Mouse (Mus musculus) heart, postnatal 14 days (tissue): Measurements from ENCODE around the gene Med13l. TPM values are rescaled to one million over a fixed set of nuclear protein-coding genes. Genes with fewer than 3 reads are reported as not detected.

Experiments used
- DNase-seq, 2 experiments: peaks; one replicate each; pipeline ENCODE4 v3.0.0; 2021 to 2022
- intact Hi-C: fragments of 180-260 bp; cut with DNase I; formaldehyde crosslinking; loops from one replicate; pipeline ENCODE4 v1.15.1; 2025
- total RNA-seq, 2 experiments: library from RNA; stranded (reverse); gene quantifications; 2 replicates each; pipeline ENCODE4 v1.2.3; 2021

Med13l gene
- total RNA-seq, 2 experiments from 2014 or later: 33.0 to 34.8 TPM

DNA sequence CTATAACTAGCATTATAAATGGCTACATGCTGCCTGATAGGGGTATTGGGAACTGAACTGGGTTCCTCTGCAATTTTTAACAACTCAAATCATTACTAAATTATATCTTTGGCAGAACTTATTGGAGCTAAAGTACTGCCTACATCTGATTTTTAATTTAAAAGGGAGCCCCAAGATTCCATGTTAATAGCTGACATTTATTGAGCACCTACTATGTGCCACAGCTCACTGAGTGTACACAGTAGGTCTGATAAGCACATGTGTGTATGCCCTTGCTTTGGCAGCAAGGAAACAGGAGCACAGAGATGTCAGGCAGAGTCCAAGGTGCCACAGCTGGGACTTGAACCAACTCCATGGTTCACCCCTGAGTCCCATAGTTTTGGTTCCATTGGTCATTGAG, 7.2 kb upstream of the Med13l start:
- intact Hi-C loops: no loop called here
- no peak for DNase-seq

- intact Hi-C loops: no loop called here
- DNase-seq: no peak
Observed at GRCm38 (mm10) chr5:118555305-118555704, 5.2 kb upstream of the Med13l start.

GRCm38 (mm10) chr5:118556387-118556937, 4.0 kb upstream of the Med13l start:
- intact Hi-C loops: no loop called here
- DNase-seq: no peak

GRCm38 (mm10) chr5:118558841-118559240, 1.6 kb upstream of the Med13l start:
- intact Hi-C loops: loop anchor here (2.0 kb wide), 1 partner anchor 42 kb away; no protein-coding TSS in a partner anchor
- DNase-seq: no peak

GRCm38 (mm10) chr5:118559584-118560384, 695 bp upstream of the Med13l start:
- intact Hi-C loops: loop anchor here (1.0 to 10.0 kb wide), 5 partner anchors 43 to 285 kb away; no protein-coding TSS in a partner anchor
- DNase-seq: peak; percentile 91 to 94

DNA sequence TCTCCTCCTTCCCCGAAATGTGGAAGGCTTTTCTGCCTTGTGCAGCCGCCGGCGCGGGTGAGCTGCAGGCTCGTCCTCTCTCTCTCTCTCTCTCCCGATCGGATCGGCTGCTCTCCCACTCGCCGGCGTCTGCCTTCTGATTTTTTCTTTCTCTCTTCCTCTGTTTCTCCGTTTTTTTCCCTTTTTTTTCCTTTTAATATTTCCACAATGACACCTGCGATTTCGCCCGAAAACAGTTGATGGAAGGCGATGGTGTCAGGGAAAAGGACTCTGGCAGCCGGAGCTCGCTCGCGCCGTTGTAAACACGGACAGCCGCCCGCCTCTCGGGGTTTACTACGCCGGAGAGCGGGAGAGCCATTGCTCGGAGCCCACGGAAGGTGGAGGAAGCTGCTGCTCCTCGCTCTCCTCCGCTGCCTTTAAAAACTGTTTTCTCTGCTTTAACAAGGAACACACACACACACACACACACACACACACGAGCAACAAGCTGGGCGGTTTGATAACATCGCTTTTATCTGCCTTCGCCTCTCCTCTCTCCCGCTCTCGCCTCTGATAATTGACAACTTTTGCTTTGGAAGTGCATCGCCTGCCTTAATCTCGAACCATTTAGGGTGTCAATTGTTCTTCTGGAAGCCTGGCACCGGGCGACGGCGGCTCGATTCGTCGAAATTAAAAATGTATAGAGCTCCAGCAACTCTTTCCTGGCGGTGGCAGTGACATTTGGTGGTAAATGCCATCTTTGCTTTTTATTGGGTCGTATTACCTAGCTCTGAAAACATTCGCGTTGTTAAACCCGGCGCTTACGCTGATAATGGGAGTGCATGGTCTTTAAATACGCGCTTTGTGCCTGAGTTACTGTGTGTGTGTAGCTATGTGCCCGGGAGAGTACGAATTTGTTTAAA, 858 bp downstream of the Med13l start:
- intact Hi-C loops: loop anchor here (5.0 to 10.0 kb wide), 3 partner anchors 84 to 287 kb away; no protein-coding TSS in a partner anchor
- DNase-seq: peak; percentile 52

DNA sequence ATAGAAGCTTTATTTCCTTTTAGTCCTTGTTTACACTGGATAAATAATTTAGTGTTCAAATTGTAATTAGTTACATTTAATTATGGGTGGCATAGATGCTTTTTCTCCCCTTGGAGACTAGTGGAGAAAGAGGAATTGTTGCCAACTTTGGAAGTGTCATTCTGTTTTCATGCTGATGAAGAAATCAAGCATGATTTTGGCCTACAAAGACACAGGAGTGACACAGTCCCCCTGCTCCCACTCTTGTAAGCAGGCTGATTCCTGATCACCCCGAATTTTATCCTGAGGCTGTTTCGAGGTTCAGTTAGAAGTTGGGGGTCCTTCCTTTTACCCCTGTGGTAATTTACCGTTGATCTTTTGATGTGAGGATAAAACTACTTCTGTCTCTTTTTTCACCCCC, 1.7 kb downstream of the Med13l start:
- intact Hi-C loops: loop anchor here (5.0 to 10.0 kb wide), 3 partner anchors 85 to 287 kb away; no protein-coding TSS in a partner anchor
- no peak for DNase-seq

DNA sequence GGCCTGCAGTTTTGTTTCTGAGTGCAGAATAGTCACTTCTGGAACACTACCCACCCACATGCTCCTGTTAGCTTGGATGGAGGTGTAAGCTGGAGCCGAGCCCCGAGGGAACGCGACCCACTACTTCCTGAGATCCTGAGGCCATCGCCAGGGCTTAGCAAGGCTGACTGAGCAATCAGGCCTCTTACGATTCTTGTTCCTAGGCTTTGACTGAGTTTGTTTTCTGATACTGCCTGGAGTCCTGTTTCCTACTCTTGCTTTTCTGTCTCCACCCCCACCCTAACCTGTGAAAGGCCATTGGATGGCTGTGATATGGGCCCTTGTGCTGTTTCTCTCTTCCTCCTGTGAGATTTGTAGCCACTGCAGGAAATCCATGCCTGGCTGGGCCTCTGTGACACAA, 3.1 kb downstream of the Med13l start:
- intact Hi-C loops: loop anchor here (5.0 to 10.0 kb wide), 3 partner anchors 86 to 289 kb away; no protein-coding TSS in a partner anchor
- no peak for DNase-seq

- intact Hi-C loops: loop anchor here (10.0 kb wide), 1 partner anchor 293 kb away; no protein-coding TSS in a partner anchor
- DNase-seq: no peak
Observed at GRCm38 (mm10) chr5:118567395-118567794, 6.9 kb downstream of the Med13l start.

DNA sequence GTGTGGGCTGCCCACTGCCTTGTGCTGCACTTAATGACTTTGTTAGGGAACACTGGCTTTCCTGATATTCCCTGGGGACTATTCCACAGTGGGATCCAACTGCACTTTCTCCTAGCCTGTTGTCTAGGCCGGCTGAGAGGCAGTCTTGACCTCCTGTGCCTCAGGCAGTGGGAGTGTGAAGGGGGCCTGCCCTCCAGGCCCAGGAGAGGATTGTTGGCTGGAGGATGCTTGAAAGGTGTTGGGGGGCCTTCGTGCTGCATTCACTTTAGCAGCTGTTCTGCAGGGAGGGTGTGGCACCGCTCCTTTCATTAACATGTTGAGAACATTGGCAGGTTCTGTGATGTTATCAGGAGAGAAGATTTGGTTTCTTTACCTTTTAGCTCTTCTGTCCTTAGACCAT, 8.5 kb downstream of the Med13l start:
- DNase-seq: no peak
- intact Hi-C loops: loop anchor here (10.0 kb wide), 1 partner anchor 294 kb away; no protein-coding TSS in a partner anchor

- DNase-seq: no peak
- intact Hi-C loops: loop anchor here (10.0 kb wide), 1 partner anchor 295 kb away; no protein-coding TSS in a partner anchor
Observed at GRCm38 (mm10) chr5:118569606-118570580, 9.4 kb downstream of the Med13l start.

DNA sequence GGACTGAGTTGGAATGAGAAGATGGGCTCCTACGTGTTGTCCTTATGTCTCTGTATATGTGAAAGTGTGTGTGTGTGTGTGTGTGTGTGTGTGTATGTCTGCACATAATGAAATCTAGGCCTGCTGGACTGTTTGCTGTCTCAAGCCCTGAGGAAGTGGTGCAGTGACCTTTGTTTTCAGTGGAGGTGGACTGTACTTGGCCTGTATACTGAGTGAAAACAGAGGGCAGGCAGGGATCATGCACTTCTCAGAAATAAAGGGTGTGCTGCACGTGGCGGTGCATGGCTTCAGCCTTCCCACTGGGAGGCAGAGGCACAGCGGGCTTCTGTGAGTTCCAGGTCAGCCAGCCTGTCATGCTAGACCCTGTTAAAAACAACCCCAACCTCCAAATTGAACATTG, 11.0 kb downstream of the Med13l start:
- intact Hi-C loops: no loop called here
- no peak for DNase-seq

- no peak for DNase-seq
- intact Hi-C loops: no loop called here
Observed at GRCm38 (mm10) chr5:118574236-118574635, 13.8 kb downstream of the Med13l start.

GRCm38 (mm10) chr5:118574997-118575396, 14.5 kb downstream of the Med13l start:
- intact Hi-C loops: no loop called here
- no peak for DNase-seq

GRCm38 (mm10) chr5:118575909-118576308, 15.4 kb downstream of the Med13l start:
- intact Hi-C loops: no loop called here
- no peak for DNase-seq

- intact Hi-C loops: no loop called here
- DNase-seq: no peak
Observed at GRCm38 (mm10) chr5:118576731-118577130, 16.3 kb downstream of the Med13l start.

- intact Hi-C loops: no loop called here
- DNase-seq: no peak
Observed at GRCm38 (mm10) chr5:118585355-118585754, 24.9 kb downstream of the Med13l start.

DNA sequence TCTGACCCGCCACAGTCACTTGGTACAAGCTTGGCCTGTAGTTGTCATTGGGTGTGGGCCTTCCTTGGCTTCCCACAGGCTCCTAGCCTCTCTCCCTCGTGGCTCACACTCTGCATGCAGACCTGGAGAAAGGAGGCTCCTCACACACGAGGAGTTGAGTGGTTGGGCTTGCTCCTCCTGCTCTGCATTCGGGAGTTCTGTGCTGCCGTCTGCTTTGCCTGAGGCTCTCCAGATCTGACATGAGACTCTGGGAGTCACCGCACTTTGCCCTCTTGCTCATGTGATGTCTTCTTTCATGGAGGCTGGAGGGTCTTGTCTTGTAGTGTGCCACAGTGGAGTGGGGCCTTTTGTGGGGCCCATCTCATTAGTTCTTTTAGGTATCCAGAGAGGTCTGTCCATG, 26.1 kb downstream of the Med13l start:
- intact Hi-C loops: no loop called here
- no peak for DNase-seq

DNA sequence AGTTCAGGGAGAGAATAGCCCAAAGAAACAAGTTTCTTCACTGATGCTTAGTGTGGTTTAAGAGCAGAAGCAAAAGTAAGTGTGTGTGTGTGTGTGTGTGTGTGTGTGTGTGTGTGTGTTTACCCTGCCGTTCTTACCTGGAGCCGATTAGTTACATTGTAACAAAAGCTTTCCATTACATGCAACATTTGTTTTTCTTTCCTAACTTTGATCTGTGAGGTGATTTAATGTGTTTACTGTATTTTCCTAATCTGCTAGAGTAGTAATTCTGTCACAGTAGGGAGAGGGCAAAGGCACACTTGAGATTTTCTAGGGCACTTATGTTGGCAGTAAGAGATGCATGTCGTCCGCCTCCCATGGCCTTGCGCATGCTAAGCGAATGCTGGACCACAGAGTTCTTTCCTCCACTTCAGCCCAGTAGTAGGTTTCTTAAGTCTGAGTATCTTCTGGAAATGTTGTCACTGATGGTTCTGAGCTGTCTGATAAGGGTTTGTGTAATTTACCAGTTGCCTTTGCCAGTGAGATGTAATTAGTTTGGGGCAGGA, 28.0 kb downstream of the Med13l start:
- intact Hi-C loops: no loop called here
- no peak for DNase-seq
